Mouse (Mus musculus) kidney, embryonic 15.5 days (tissue): ENCODE measurements around the gene Fat4. TPM values are rescaled to one million over a fixed set of nuclear protein-coding genes. Genes with fewer than 3 reads are reported as not detected.

Experiments used
- ATAC-seq: fragments of 200-750 bp; cut with Nextera tagmentation; replicated peaks from 2 replicates; pipeline ENCODE4 v1.8.0; 2017; ENCODE audit warnings: moderate TSS enrichment; ENCODE audit not compliant: low FRiP score
- H3K27ac ChIP-seq: fragments of 300-500 bp; sonication (generic); 2 replicates; pipeline ENCODE4 v1.5.1; 2015; ENCODE audit warnings: mild to moderate bottlenecking, inconsistent platforms
- H3K27me3 ChIP-seq: fragments of 300-500 bp; sonication (generic); 2 replicates; pipeline ENCODE4 v1.6.1; 2015; ENCODE audit warnings: inconsistent platforms
- H3K36me3 ChIP-seq: fragments of 300-500 bp; sonication (generic); 2 replicates; pipeline ENCODE4 v1.6.1; 2015; ENCODE audit warnings: inconsistent platforms
- H3K4me1 ChIP-seq: fragments of 300-500 bp; sonication (generic); 2 replicates; pipeline ENCODE4 v1.6.1; 2015; ENCODE audit warnings: inconsistent platforms
- H3K4me2 ChIP-seq: fragments of 300-500 bp; sonication (generic); 2 replicates; pipeline ENCODE4 v1.6.1; 2015; ENCODE audit warnings: moderate library complexity, mild to moderate bottlenecking, inconsistent platforms
- H3K4me3 ChIP-seq: fragments of 300-500 bp; sonication (generic); replicated peaks from 2 replicates; pipeline ENCODE4 v1.5.1; 2015; ENCODE audit warnings: mild to moderate bottlenecking, inconsistent platforms
- H3K9ac ChIP-seq: fragments of 300-500 bp; sonication (generic); 2 replicates; pipeline ENCODE4 v1.6.1; 2015; ENCODE audit warnings: mild to moderate bottlenecking, inconsistent platforms
- H3K9me3 ChIP-seq: fragments of 300-500 bp; sonication (generic); replicated peaks from 2 replicates; pipeline ENCODE4 v1.6.1; 2016; ENCODE audit warnings: inconsistent platforms
- WGBS: fragments of 180-500 bp; shearing (Covaris S2); methylation state at CpG from one replicate; pipeline ENCODE4 v1.1.7; 2015; ENCODE audit warnings: mixed read lengths; 5-methylcytosine and 5-hydroxymethylcytosine counted together
- polyA plus RNA-seq: library from polyadenylated mRNA; unstranded; fragments of >200 nt; fragmentation: Nextera tagmentation; extraction: Ambion mirVana; gene quantifications from 2 replicates; pipeline ENCODE4 v1.2.1, GENCODE M21; 2015

Gene Fat4
- polyA plus RNA-seq, 1 experiment from 2014 or later: 8.2 TPM

GRCm38 (mm10) chr3:39010544-39010943, 123.8 kb downstream of the Fat4 start:
- no peak overlapping the region for H3K4me3 ChIP-seq
- H3K36me3 ChIP-seq: peaks cover 55% of the 10 kb centered on the region
- H3K4me2 ChIP-seq: no peak overlapping the region
- ATAC-seq: no peak
- WGBS: 83% methylated on average over 7 of the region's 7 CpGs
- H3K27ac ChIP-seq: no peak overlapping the region
- H3K4me1 ChIP-seq: no peaks in the 10 kb centered on the region
- no peaks in the 10 kb centered on the region for H3K27me3 ChIP-seq
- no peaks in the 10 kb centered on the region for H3K9me3 ChIP-seq
- H3K9ac ChIP-seq: no peak overlapping the region

GRCm38 (mm10) chr3:39017633-39018032, 130.9 kb downstream of the Fat4 start:
- no peak overlapping the region for H3K9ac ChIP-seq
- no peaks in the 10 kb centered on the region for H3K4me1 ChIP-seq
- peaks cover 6% of the 10 kb centered on the region; the same call in 1 of the 2 replicates for H3K36me3 ChIP-seq
- 64% methylated on average over 1 of the region's 1 CpGs for WGBS
- no peaks in the 10 kb centered on the region for H3K9me3 ChIP-seq
- no peak for ATAC-seq
- H3K4me2 ChIP-seq: no peak overlapping the region
- H3K27ac ChIP-seq: no peak overlapping the region
- no peaks in the 10 kb centered on the region for H3K27me3 ChIP-seq
- H3K4me3 ChIP-seq: no peak overlapping the region

GRCm38 (mm10) chr3:39036113-39036512, 149.4 kb downstream of the Fat4 start:
- H3K36me3 ChIP-seq: no peaks in the 10 kb centered on the region
- no peak overlapping the region for H3K9ac ChIP-seq
- H3K27me3 ChIP-seq: no peaks in the 10 kb centered on the region
- no peaks in the 10 kb centered on the region for H3K9me3 ChIP-seq
- WGBS: 66% methylated on average over 2 of the region's 2 CpGs
- ATAC-seq: no peak
- H3K4me1 ChIP-seq: no peaks in the 10 kb centered on the region
- no peak overlapping the region for H3K27ac ChIP-seq
- no peak overlapping the region for H3K4me3 ChIP-seq
- H3K4me2 ChIP-seq: no peak overlapping the region

GRCm38 (mm10) chr3:39046425-39046824, 159.7 kb downstream of the Fat4 start:
- Histone ChIP-seq H3K27me3 (no peaks in the 10 kb centered on the region), H3K4me3 (no peak overlapping the region), H3K4me1 (0 out of 2 replicates have a peak, but pooled peaks cover 5% of the 10 kb centered on the region), H3K27ac (no peak overlapping the region), H3K9me3 (no peaks in the 10 kb centered on the region), H3K9ac (no peak overlapping the region), H3K36me3 (no peaks in the 10 kb centered on the region), H3K4me2 (no peak overlapping the region)
- 64% methylated on average over 4 of the region's 4 CpGs for WGBS
- no peak for ATAC-seq

GRCm38 (mm10) chr3:39047621-39048303, 161.0 kb downstream of the Fat4 start:
- H3K9ac ChIP-seq: no peak overlapping the region
- no peaks in the 10 kb centered on the region for H3K36me3 ChIP-seq
- ATAC-seq: no peak
- H3K9me3 ChIP-seq: no peaks in the 10 kb centered on the region
- H3K4me3 ChIP-seq: no peak overlapping the region
- no peak overlapping the region for H3K4me2 ChIP-seq
- WGBS: 73% methylated on average over 10 of the region's 10 CpGs
- H3K27ac ChIP-seq: no peak overlapping the region
- H3K4me1 ChIP-seq: 0 out of 2 replicates have a peak, but pooled peaks cover 5% of the 10 kb centered on the region
- H3K27me3 ChIP-seq: no peaks in the 10 kb centered on the region

GRCm38 (mm10) chr3:39048304-39048667, 161.5 kb downstream of the Fat4 start:
- H3K4me1 ChIP-seq: 0 out of 2 replicates have a peak, but pooled peaks cover 5% of the 10 kb centered on the region
- no peaks in the 10 kb centered on the region for H3K36me3 ChIP-seq
- WGBS: 52% methylated on average over 5 of the region's 5 CpGs
- no peak overlapping the region for H3K4me2 ChIP-seq
- H3K9ac ChIP-seq: no peak overlapping the region
- H3K27ac ChIP-seq: no peak overlapping the region
- H3K4me3 ChIP-seq: no peak overlapping the region
- H3K27me3 ChIP-seq: no peaks in the 10 kb centered on the region
- H3K9me3 ChIP-seq: no peaks in the 10 kb centered on the region
- no peak for ATAC-seq

- no peaks in the 10 kb centered on the region for H3K27me3 ChIP-seq
- 0 out of 2 replicates have a peak, but pooled peaks cover 3% of the 10 kb centered on the region for H3K4me1 ChIP-seq
- no peak for ATAC-seq
- no peaks in the 10 kb centered on the region for H3K36me3 ChIP-seq
- H3K9me3 ChIP-seq: no peaks in the 10 kb centered on the region
- no peak overlapping the region for H3K9ac ChIP-seq
- 86% methylated on average over 1 of the region's 1 CpGs for WGBS
- H3K4me2 ChIP-seq: no peak overlapping the region
- no peak overlapping the region for H3K27ac ChIP-seq
- H3K4me3 ChIP-seq: no peak overlapping the region
Measured at GRCm38 (mm10) chr3:39050130-39050529, 163.4 kb downstream of the Fat4 start.

- WGBS: 50% methylated on average over 6 of the region's 6 CpGs
- Histone ChIP-seq H3K9me3 (no peaks in the 10 kb centered on the region), H3K9ac (no peak overlapping the region), H3K4me2 (no peak overlapping the region), H3K4me1 (0 out of 2 replicates have a peak, but pooled peaks cover 3% of the 10 kb centered on the region), H3K4me3 (no peak overlapping the region), H3K36me3 (no peaks in the 10 kb centered on the region), H3K27me3 (no peaks in the 10 kb centered on the region), H3K27ac (no peak overlapping the region)
- ATAC-seq: no peak
Measured at GRCm38 (mm10) chr3:39053072-39053471, 166.3 kb downstream of the Fat4 start.
